Mouse (Mus musculus): ENCODE data around the gene Kctd7.

DNA sequence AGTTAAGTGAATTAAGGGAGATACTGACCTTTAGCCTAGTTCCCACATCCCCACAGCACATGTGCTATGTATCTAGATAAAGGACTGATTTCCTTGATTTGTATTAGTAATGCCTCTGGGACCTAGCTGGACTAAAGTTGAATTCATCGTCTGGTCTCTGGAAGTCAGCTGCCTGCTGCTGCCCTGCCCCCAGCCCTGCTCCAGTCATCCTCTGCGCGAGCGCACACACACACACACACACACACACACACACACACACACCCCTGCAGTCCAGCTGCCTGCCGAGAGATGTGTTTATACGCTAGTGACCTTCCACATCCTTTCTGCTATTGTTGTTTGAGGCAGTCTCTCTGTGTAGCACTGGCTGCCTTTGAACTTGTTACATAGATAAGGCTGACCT, 23.8 kb upstream of the Kctd7 start:
- TF ChIP-seq POLR2A (IDR thresholded peaks at IDR 0.05; ENCODE audit: low read depth, low read length), result no peak
- no peak for TF ChIP-seq CTCF (IDR thresholded peaks at IDR 0.05; ENCODE audit: extremely low read depth, insufficient read length, insufficient replicate concordance, low read depth, low read length)

Measured in small intestine, adult 2 months (tissue).